Mouse (Mus musculus) gastrocnemius, postnatal 4 days (tissue): ENCODE measurements around the gene Ankrd12. TPM values are rescaled to one million over a fixed set of nuclear protein-coding genes. Genes with fewer than 3 reads are reported as not detected.
A peak's percentile ranks its signal among the peaks of the same experiment; 100 is the strongest.

Experiments
- DNase-seq, 2 experiments: peaks; one replicate each; pipeline ENCODE4 v3.0.0; 2021 to 2022; ENCODE audit warnings: low spot score in 2 of 2, mixed read lengths in 2 of 2
- long read RNA-seq, 2 experiments: library from polyadenylated mRNA; stranded (forward); transcript quantifications; one replicate each; pipeline ENCODE4 v2.0.0; 2021
- total RNA-seq, 2 experiments: library from RNA; stranded (reverse); gene quantifications; 2 replicates each; pipeline ENCODE4 v1.2.3; 2021

The Ankrd12 gene
- 10 to 100 TPM; 17.8 to 24.7 TPM for total RNA-seq
- long read RNA-seq, experiment 1, full-length matches to known transcripts, result 2 of 3 reads
- long read RNA-seq, experiment 1, partial matches to known transcripts, result 1 of 3 reads
- long read RNA-seq, experiment 1, other reads (novel, unspliced or antisense), result 0 of 3 reads
- long read RNA-seq, experiment 2, full-length matches to known transcripts, result 1 of 2 reads
- long read RNA-seq, experiment 2, partial matches to known transcripts, result 1 of 2 reads
- long read RNA-seq, experiment 2, other reads (novel, unspliced or antisense), result 0 of 2 reads

DNA sequence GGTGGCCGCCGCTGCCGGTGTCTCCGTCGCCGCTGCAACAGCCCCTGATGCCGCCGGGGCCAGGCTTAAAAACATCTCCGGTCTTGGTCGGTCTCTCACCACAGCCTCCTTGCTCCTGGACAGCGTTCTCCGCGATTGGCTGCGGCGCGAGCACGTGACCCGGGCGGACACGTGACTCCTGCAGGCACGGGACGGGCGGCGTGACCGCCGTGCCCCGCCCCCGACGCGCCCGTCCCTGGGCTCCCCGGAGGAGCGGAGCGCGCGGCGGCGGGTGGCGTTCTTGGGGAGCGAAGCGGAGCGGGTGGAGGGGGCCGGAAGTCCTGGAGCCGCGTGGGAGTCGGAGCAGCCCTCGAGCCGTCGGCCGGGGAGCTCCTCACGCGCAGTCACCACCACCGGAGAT, at the start of gene Ankrd12:
TSS of gene Ankrd12 (minus strand) at position 156 of the 400 bp plus-strand sequence.
- DNase-seq, result peak; percentile 93 to 96

DNA sequence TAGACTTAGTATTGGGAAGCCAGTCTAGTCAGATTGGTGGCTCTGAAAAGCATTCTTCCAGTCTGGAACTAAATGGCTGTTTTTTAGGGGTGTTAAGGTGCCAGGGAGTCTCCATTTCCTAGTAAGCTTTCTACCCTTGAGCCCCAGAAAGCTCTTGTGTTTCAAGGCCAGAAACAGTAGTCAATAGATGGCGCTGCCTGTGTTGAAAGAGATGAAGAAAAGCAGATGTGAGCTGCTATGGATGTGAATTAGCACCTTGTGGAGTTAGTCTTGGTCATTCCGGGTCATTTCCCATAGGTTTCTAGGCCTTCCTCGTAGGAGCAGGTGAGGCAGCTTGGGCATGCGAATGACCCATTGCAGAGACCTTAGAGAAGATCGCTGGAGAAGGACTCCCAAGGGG, 48.3 kb upstream of the Ankrd12 start:
- no peak for DNase-seq

DNA sequence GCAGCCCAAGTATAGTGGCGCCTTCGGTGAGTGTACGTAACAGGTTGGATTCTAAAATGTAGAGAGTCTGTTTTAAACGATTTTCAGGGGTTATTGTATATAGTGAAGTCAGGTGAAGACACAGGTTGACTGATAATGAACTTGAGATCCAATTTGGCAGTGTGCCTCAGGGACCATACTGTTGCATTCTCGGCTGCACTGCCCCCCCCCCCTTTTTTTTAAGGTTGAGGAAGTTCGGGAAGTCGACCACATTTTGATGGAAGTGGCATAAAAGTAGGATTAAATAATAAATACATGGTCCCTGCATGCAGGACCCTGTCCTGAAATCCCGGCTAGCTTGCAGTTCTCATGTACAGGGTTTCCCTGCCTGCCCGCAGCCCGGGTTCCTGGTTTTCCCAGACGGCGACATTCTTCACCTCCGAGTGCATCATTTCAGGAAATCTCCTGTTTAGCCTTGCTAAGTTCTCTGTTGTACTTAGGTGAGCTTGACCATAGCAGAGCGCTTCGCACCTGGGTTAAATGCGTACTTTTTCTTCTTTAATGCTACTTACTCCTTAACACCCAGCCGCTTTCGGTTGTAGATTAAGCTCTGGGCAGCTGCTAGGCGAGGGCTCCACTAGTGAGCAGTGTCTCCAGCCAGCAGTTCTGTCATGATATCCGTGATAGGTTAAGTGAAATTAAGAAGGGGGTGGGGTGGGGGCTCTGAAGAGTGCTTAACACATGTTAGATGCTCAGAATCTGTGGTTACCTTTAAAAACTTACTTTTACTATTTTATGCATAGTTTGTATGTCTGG, 47.1 kb upstream of the Ankrd12 start:
- DNase-seq, result no peak

DNA sequence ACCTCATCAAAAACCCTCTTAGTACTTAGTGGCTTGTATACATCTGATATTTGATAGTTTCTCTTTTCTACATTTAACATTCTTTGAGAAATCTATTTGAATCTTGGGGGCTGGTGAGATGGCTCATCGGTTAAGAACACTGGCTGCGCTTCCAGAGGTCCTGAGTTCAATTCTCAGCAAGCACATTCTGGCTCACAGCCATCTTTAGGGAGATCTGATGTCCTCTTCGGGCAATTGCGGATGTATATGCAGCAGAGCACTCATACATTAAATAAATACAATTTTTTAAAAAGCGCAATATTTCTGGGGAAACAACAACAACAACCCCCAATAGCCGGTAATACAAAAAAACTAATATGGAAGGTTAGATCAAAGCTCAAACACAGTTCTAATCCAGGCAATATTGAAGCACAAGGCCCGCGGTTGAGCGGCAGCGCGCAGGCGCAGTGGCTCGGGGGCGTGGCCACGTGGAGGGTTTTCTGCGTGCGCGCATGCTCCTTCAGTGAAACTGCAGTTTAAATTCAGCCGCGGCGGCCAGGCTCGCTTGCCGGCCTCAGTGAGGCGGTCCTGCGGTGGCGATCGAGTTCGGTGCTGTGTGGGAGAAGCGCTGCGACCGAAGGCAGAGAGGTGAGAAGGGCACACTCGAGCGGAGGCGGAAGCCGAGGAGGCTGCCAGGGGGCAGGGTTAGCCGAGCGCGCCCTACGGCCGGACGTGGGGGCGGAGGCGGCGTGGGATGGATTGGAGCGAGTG, 46.4 kb upstream of the Ankrd12 start, which contains the start of gene Ddx11:
TSS of gene Ddx11 (plus strand) at position 455 of the 750 bp plus-strand sequence.
- peak; percentile 93 to 97 for DNase-seq

DNA sequence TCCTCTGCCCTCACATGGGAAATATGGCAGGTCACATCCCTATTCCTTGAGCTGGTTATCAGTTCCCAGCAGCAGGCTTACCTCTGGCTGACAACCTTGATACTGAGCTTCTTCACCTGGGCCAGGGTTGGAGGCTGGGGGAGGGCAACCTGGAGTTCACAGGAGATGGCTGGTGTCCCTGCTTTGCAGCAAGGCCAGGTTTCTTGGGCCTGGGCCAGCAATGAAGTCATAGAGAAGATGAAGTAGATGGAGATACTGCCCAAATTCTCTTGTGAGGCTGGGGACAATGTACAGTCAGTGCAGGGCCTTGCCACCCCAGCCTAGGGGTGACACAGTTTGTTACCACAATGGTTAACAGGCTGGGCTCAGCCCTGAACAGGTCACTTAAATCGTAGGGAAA, 43.8 kb upstream of the Ankrd12 start:
- no peak for DNase-seq

DNA sequence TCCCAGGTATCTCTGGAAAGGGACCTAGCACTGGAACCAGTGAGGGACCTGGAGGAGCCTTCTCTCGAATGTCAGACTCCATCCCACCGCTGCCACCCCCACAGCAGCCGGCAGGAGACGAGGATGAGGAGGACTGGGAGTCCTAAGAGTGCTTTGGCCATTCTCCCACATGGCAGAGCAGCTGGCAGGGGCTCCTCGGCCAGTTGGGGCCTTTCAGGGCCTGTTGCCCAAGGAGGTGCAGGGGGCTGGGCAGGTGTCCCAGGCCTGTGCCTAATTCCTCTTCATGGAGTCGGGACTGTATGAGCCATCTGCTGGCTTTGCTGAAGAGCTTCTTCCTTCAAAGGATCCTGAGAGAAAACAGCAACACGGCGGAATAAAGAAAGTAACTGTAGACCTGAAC, 42.1 kb upstream of the Ankrd12 start:
- DNase-seq, result no peak

DNA sequence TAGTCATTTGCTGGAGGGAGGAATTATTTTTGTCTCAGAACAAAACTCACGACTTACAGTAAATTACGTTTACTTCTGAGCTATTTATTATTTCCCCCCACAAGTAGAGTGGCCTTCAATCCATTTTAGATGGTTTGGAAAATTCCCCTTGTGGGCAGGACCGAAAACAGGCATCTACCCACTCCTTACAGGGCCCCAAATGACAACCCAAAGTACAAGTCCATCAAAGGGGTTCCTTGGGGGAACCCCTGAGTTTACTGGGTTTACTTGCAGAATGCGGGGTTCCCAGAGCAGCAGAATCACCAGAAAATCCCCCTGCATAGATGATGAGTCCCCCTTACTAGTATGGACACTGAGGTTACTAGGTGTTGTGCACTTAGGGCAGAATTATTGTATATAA, 35.3 kb upstream of the Ankrd12 start:
- DNase-seq, result no peak

DNA sequence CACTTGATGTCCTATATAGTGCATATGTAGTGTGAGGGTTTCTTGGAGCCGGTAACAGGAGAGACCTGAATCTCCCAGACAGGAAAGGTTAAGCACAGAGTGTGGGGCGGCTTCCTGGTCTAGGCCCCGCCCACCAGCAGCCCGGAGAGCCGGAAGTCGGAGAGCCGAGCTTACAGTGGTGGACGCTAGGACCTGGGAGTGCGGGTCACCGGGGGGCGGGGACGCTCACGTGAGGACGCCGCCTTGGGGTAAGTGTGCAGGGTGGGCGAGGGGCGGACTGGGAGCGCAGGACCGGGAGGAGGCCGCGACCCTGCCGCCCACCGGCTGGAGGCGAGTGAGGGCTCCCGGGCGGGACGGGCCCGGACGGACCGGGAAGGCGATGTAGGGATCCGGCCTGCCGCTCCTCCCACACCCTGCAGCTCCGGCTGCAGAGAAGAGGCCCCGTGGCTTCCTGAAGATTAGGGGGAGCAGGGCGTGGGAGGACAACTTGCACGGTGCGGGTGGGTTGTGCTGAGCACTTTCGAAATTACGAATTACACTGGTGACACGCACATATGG, 34.6 kb upstream of the Ankrd12 start, which contains the start of gene Washc1:
TSS of gene Washc1 (plus strand) at position 144 of the 558 bp plus-strand sequence.
- DNase-seq, result peak; percentile 83 to 91

DNA sequence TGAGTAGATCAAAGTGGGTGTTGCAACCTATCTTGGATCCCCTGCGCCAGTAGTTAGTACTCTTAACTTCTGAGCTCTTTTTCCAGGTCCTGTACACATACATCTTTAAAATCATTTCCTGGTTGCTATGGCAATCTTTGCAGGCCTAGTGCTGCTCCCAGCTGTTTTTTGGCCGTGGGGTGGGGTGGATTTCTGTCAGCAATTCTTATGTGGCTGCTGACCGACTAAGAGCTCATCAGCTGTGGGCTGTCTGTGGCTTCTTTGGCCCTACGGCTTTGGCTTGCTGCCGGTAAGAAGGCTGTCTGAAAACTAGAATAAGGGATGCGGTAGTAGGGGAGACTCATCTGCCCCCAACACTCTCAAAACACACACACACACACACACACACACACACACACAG, 33.9 kb upstream of the Ankrd12 start:
- peak in 1 of 2 experiments; percentile 37 for DNase-seq

DNA sequence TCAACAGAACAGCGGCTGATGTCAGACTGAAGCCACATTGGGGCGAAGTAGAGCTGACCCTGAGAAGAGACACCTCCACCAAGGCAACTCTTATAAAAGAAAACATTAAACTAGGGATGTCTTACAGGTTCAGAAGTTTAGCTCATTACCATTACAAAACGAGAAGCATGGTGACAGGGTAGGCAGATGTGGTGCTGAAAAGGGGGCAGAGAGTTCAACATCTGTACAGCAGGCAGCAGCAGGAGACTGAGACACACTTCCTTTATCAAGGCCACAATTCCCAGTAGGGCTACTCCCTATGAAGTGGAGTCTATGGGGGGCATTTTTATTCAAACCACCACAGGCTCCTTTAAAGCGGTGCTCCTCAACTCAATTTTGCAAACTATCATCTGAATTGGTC, 31.3 kb upstream of the Ankrd12 start:
- no peak for DNase-seq

DNA sequence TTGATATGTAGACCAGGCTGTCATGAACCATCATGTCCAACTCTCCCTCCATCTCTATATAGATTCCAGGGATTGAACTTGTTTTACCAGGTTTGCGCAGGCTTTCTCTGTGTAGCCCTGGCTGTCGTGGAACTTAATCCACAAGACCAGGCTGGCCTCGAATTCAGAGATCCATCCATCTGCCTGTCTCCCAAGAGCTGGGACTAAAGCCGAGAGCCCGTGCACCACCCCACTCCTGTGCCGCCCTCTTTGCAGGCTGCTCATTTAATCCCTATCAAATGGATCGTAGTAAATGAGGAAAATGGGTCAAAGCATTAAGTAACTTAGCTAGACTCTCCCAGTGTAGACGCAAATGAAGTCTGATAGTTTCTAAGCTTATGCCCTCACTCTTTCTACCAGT, 30.6 kb upstream of the Ankrd12 start:
- DNase-seq, result no peak

DNA sequence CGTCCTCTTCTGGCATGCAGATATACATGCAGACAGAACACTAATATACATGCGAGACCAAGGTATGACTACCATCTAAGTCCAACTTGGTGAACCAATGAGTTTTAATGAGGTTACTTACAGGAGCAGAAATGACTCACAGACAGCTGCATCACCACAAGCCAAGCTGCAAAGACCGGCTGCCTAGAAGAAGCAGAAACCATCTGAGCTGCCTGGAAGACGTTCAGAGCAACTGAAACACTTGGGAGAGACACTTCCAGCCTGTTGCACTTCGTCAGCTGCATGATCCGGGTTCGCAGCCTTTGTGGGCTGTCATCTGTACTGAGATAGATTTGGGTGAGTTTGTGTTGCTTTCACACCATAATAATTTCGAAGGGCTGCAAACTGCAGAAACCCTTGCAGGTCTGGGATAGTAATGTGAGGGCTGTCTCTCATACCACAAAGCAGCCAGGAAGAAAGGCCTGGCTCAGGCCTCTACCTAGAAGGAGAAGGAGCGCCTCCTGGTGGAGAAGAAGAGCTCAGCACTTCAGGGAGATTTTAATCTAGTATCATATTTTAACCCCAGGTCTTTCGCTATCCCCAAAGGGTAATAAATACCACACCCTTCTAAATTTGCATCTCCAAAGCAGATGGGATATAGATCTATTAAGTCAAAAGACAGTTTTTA, 29.8 kb upstream of the Ankrd12 start:
- DNase-seq, result peak in 1 of 2 experiments; percentile 66

DNA sequence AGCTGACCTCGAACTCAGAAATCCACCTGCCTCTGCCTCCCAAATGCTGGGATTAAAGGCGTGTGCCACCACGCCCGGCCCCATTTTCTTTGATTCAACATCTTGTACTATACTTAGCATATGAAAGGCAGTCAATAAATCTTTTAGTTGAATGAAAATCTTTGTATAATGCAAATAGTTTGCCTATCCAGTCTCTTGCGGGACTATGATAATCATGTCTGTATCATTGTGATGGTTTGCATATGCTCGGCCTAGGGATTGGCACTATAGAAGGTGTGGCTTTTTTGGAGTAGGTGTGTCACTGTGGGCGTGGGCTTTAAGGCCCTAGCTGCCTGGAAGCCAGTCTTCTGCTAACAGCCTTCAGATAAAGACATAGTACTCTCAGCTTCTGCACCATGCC, 27.2 kb upstream of the Ankrd12 start:
- no peak for DNase-seq

DNA sequence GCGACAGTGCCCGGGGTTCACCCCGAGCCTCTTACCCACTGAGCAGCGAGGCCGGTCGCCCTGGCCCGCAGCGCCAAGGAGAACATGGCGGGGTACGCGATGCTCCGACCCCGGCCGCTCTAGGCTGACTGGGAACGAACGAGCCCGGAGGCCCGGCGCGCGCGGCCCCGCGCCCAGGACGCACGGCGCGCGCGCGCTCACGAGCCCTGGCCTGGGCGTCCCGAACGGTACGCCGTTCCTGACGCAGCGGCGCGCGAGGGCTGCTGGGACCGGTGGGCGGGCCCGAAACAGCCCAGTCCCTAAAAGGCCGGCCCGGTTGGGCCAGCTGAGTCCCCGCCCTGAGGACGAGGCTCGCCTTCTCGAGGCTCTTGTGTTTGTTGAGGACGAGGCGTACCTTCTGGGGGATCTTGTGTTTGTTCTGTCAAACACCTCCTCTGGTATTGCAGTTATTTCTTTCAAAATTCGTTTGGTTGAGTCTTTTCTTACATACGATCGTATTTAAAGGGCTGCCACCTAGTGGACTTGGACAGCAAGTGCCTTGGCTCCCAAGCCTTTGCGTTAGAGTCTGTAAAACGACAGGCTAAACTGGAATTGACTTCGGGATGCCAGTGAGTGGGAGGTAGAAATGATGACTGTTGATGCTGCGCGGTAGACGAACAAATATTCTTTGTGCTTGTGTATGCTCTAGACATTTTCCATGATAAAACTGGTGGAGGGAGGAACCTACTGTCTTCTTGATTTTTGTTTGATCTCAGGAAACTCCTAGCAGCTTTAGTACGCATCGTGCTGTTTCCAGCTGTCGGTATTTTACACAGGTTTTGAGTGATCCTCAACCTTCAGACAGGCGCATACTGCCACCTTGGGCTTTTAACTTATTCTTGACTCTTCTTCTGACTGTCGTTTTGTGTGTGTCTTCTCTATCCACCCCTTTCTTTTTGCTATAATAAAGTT, 24.8 kb upstream of the Ankrd12 start, which contains the start of gene Ndufv2:
TSS of gene Ndufv2 (minus strand) at position 180 of the 951 bp plus-strand sequence.
- peak; percentile 85 to 92 for DNase-seq

DNA sequence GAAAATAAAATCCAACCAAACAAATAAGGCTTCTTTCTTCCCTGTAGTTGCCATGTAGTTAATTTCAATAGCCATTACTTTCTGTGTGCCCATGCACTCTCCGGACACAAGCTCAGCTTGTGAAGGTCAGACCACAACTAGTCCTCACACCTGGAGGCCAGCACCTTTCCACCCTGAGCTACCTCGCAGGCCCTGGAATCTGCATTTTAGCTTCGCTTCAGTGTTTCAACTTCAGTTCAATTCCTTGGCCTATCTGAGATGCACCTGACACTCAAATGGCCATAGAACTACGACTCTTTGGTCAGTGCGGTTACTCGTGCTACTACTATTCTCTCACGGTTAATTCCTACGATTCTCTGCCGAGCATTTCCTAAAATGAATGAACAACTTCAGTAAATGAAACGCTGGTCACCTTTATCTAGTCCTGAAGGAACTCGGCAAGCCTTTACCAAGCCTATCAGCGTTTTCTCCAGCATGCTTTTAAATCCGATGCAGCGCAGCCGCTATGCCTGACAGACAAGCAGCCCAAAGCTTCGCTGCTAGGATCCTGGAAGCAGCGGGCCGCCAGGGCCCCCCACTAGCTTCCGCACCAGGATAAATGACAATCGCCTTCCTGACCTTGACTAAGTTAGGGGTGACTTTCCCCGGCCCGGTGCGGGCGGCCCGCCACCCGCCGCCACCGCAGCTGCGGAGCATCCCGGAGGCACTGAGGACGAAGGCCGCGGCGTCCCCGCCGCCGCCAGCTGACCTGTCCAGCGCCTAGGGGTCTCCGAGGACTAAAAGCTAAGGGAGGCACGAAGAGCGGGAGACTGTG, 23.9 kb upstream of the Ankrd12 start:
- DNase-seq, result peak in 1 of 2 experiments; percentile 36

DNA sequence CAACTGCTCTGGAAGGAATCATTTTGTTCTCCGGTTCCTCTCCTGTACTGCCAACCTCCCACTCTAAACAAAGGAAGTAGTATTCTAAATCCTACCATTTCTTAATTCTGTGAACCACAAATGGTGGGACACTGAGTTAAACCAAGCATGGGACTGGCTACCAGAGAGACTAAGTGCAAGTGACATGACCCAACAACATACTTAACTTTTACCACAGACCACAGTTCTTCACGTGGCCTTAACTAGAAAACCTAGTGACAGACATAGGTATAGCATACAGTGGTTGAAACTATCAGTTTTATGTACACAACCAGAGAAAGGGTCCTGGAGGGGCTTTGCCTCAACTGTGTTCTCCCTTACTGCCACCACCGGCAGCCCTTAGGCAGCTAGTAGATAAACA, 15.8 kb upstream of the Ankrd12 start:
- no peak for DNase-seq

DNA sequence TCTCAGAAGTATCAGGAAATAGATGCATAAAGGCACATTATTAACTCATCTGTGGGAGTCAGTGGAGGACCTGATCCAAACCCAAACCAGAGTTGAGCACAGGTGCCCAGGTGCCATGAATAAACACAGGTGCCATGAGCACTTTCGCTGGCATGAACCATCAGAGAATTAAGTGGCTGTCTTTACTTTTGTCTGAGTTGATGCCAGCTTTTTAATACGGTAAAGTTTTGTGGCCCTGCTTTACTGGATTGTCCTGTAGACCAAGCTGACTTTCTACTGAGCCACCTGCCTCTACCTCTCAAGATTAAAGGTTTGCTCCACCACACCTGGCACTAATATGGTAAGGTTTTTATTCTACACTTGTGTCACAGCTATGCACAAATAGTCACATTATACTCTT, 15.2 kb upstream of the Ankrd12 start:
- no peak for DNase-seq

DNA sequence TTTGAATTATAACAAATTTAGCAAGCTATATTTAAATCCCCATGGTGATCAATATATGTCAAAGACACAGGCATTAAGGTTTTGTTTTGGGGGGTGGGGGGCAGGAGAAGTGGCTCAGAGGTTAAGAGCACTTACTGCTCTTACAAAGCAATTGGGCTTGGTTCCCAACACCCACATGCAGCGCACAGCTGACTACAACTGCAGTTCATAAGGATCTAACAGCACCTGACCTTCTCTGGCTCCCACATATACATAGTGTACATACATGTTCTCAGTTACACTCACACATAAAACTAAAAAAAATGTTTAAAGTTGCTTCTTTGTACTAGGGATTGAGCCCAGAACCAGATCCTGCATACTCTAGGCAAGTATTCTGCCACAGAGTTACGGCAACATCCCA, 14.5 kb upstream of the Ankrd12 start:
- no peak for DNase-seq

DNA sequence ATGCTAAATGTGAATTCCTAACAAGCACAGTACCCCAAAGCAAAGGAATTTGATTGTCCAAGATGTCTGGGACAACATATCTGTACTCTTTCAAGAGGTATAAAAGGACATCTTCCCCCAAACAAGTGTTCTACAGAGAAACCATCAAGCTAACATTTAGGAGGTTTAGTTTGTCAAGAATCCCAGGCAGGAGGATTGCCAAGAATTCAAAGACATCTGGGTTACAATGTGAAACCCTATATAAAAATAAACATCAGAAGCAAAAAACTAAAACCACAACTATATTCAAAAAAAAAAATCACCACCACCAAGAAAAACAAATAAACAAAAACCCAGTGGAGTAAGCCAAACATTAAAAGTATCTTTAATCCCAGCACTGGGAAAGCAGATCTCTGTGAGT, 13.4 kb upstream of the Ankrd12 start:
- no peak for DNase-seq
